Mouse (Mus musculus): ENCODE results near the gene Lpcat4. TPM values are rescaled to one million over a fixed set of nuclear protein-coding genes. Genes with fewer than 3 reads are reported as not detected.
"Not testable (repeated sequence)": the region's sequence is repeated elsewhere in the genome, so short reads cannot be mapped to it uniquely, and the experiment has no call there.

Gene Lpcat4
- polyA plus RNA-seq, 1 experiment from 2014 or later = 18.6 TPM

DNA sequence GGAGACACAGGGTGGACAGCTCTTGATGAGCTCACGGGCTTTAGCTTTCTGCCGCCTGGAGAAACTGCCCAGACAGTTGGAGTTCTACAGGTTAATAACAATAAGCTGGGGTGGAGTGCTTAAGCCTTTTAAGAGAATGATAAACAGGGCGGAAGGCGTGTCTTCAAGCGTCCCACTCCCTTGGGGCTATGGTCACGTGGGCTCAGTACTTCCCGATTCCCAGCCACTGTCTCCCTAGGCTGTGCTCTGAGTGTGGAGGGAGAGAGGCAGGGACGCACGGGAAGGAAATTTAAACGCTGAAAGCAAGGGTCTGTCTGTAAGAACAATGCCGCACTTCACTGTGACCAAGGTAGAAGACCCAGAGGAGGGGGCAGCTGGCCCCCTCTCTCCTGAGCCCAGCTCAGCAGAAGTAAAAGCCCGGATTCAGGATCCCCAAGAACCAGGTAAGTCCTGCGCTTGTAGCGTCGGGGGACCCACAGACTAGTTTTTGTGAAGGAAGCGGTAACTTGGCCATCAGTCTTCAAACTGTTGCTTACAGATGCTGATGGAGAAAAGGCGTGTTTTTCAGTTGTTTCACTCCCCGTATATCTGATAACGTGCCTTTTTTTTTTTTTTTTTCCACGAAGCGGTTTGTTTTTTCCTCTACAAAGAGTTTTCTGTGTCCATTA is 45.2 kb downstream of the Lpcat4 start:
- Histone ChIP-seq H3K36me3 (no peaks in the 10 kb centered on the region), H3K9me3 (replicated peaks) (no peaks in the 10 kb centered on the region), H3K27ac (ENCODE audit: poor library complexity, severe bottlenecking) (peak overlapping the region; percentile 33; the same call in 1 of the 2 replicates), H3K27me3 (replicated peaks) (no peaks in the 10 kb centered on the region), H3K4me2 (peak overlapping the region; percentile 97), H3K4me1 (replicated peaks) (peaks cover 4% of the 10 kb centered on the region; the same call in 1 of the 2 replicates), H3K9ac (peak overlapping the region; percentile 81), H3K4me3 (peak overlapping the region; percentile 81)
- ATAC-seq (ENCODE audit: insufficient number of reproducible peaks, low FRiP score) = peak; percentile 96
- 1% methylated on average over 21 of the region's 21 CpGs for WGBS

DNA sequence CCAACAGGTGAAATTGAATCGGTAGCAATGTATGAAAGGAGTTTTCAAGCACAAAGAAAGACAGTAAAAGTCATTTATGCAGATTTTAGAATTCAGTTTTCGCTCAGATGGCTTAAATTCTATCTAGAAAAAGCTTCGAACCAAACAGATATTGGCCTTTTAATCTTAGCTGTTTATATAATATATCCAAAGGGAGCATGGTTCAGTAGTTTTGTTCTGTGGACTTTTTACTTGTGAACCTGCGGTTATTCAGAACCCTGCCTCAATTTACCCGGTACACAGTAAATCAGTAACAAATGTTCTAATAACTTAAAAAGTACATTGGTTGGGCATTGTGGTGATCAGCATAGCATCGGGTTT is 45.7 kb downstream of the Lpcat4 start:
- H3K4me1 ChIP-seq (replicated peaks) = peaks cover 5% of the 10 kb centered on the region; the same call in 1 of the 2 replicates
- H3K4me3 ChIP-seq = peak overlapping the region; percentile 81
- no peak for ATAC-seq (ENCODE audit: insufficient number of reproducible peaks, low FRiP score)
- no peaks in the 10 kb centered on the region for H3K9me3 ChIP-seq (replicated peaks)
- H3K27ac ChIP-seq (ENCODE audit: poor library complexity, severe bottlenecking) = no peak overlapping the region
- peak overlapping the region; percentile 97 for H3K4me2 ChIP-seq
- peak overlapping the region; percentile 81; the same call in 1 of the 2 replicates for H3K9ac ChIP-seq
- H3K27me3 ChIP-seq (replicated peaks) = no peaks in the 10 kb centered on the region
- H3K36me3 ChIP-seq = no peaks in the 10 kb centered on the region
- 65% methylated on average over 6 of the region's 6 CpGs for WGBS

- H3K9ac ChIP-seq; H3K4me2 ChIP-seq; H3K9me3 ChIP-seq (replicated peaks); H3K27me3 ChIP-seq (replicated peaks); ATAC-seq (ENCODE audit: insufficient number of reproducible peaks, low FRiP score); H3K4me1 ChIP-seq (replicated peaks); H3K27ac ChIP-seq (ENCODE audit: poor library complexity, severe bottlenecking); H3K4me3 ChIP-seq; H3K36me3 ChIP-seq: not testable (repeated sequence)
- WGBS = 89% methylated on average over 1 of the region's 1 CpGs
Observed at GRCm38 (mm10) chr2:112286062-112286461, 46.8 kb downstream of the Lpcat4 start.

DNA sequence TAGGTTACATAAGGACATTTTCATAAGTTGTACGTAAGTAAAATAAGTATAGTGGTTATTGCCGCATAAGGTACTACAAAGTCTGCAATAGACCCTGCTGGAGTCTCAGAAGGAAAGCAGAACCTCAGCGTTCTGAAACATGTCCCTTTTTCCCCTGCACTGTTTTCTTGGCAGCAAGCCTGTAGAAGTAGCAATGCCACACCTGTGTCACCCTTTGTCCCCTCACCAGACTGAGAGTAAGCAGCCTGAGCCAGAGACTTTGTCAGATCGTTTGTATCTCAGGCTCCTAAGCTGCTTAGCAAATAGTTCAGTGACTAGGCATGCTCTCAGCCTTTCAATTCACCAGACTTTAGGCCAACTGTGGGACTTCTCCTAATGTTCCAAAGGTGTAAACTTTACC is 47.8 kb downstream of the Lpcat4 start:
- no peak overlapping the region for H3K9ac ChIP-seq
- H3K4me1 ChIP-seq (replicated peaks) = peaks cover 5% of the 10 kb centered on the region; the same call in 1 of the 2 replicates
- H3K27ac ChIP-seq (ENCODE audit: poor library complexity, severe bottlenecking) = no peak overlapping the region
- 68% methylated on average over 4 of the region's 4 CpGs for WGBS
- no peak overlapping the region for H3K4me3 ChIP-seq
- H3K27me3 ChIP-seq (replicated peaks) = no peaks in the 10 kb centered on the region
- H3K36me3 ChIP-seq = no peaks in the 10 kb centered on the region
- H3K9me3 ChIP-seq (replicated peaks) = no peaks in the 10 kb centered on the region
- H3K4me2 ChIP-seq = no peak overlapping the region
- ATAC-seq (ENCODE audit: insufficient number of reproducible peaks, low FRiP score) = no peak

GRCm38 (mm10) chr2:112289507-112289906 is 50.2 kb downstream of the Lpcat4 start:
- Histone ChIP-seq H3K4me3 (no peak overlapping the region), H3K9me3 (replicated peaks) (no peaks in the 10 kb centered on the region), H3K9ac (no peak overlapping the region), H3K27me3 (replicated peaks) (no peaks in the 10 kb centered on the region), H3K4me1 (replicated peaks) (peaks cover 5% of the 10 kb centered on the region; the same call in 1 of the 2 replicates), H3K4me2 (no peak overlapping the region), H3K36me3 (0 out of 2 replicates have a peak, but pooled peaks cover 1% of the 10 kb centered on the region), H3K27ac (ENCODE audit: poor library complexity, severe bottlenecking) (no peak overlapping the region)
- no peak for ATAC-seq (ENCODE audit: insufficient number of reproducible peaks, low FRiP score)
- 96% methylated on average over 3 of the region's 3 CpGs for WGBS

- Histone ChIP-seq H3K4me2 (no peak overlapping the region), H3K4me3 (no peak overlapping the region), H3K9me3 (replicated peaks) (no peaks in the 10 kb centered on the region), H3K36me3 (0 out of 2 replicates have a peak, but pooled peaks cover 7% of the 10 kb centered on the region), H3K27ac (ENCODE audit: poor library complexity, severe bottlenecking) (no peak overlapping the region), H3K27me3 (replicated peaks) (no peaks in the 10 kb centered on the region), H3K9ac (no peak overlapping the region), H3K4me1 (replicated peaks) (peaks cover 14% of the 10 kb centered on the region; the same call in 1 of the 2 replicates)
- no peak for ATAC-seq (ENCODE audit: insufficient number of reproducible peaks, low FRiP score)
- WGBS = 75% methylated on average over 2 of the region's 2 CpGs
Observed at GRCm38 (mm10) chr2:112292823-112293222, 53.6 kb downstream of the Lpcat4 start.

DNA sequence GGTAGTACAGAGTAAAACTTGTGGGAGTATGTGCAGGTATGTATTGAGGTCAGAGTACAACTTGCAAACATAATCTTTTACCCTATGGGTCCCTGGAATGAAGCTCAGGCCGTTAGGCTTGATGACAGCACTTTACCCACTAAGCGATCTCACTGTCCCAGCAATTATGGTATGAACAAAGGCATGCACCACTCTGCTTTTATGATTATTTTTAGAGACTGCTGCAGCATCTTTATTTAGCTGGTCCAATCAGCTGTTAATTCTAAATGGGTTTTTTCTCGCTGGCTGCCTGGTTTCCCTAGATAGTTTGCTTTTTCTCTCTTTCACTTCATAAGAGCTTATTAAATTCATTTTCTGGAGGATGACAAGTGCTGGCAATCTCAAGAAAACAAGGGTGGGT is 56.9 kb downstream of the Lpcat4 start:
- peak overlapping the region; percentile 85 for H3K27ac ChIP-seq (ENCODE audit: poor library complexity, severe bottlenecking)
- H3K4me1 ChIP-seq (replicated peaks) = peaks cover 9% of the 10 kb centered on the region; the same call in 1 of the 2 replicates
- H3K4me2 ChIP-seq = peak overlapping the region; percentile 8; the same call in 1 of the 2 replicates
- H3K9ac ChIP-seq = no peak overlapping the region
- WGBS = 37% methylated on average over 3 of the region's 3 CpGs
- H3K9me3 ChIP-seq (replicated peaks) = no peaks in the 10 kb centered on the region
- no peak overlapping the region for H3K4me3 ChIP-seq
- no peak for ATAC-seq (ENCODE audit: insufficient number of reproducible peaks, low FRiP score)
- no peaks in the 10 kb centered on the region for H3K27me3 ChIP-seq (replicated peaks)
- H3K36me3 ChIP-seq = 0 out of 2 replicates have a peak, but pooled peaks cover 7% of the 10 kb centered on the region

Other genes starting within 250 kb of the Lpcat4 start
- not detected in 2 replicates for gene Olfr1309, start 249.2 kb upstream of the Lpcat4 start, polyA plus RNA-seq (2016; fragmentation: Nextera tagmentation; extraction: Ambion mirVana)
- gene Olfr1310, start 226.8 kb upstream of the Lpcat4 start, polyA plus RNA-seq (2016; fragmentation: Nextera tagmentation; extraction: Ambion mirVana) = not detected in 2 replicates
- not detected in 2 replicates for gene Olfr1311, start 215.1 kb upstream of the Lpcat4 start, polyA plus RNA-seq (2016; fragmentation: Nextera tagmentation; extraction: Ambion mirVana)
- not detected in 2 replicates for gene Olfr1312, start 189.2 kb upstream of the Lpcat4 start, polyA plus RNA-seq (2016; fragmentation: Nextera tagmentation; extraction: Ambion mirVana)
- not detected in 2 replicates for gene Olfr1313, start 161.6 kb upstream of the Lpcat4 start, polyA plus RNA-seq (2016; fragmentation: Nextera tagmentation; extraction: Ambion mirVana)
- gene Olfr1314, start 142.7 kb upstream of the Lpcat4 start, polyA plus RNA-seq (2016; fragmentation: Nextera tagmentation; extraction: Ambion mirVana) = not detected in 2 replicates
- gene Olfr1315-ps1, start 124.0 kb upstream of the Lpcat4 start, polyA plus RNA-seq (2016; fragmentation: Nextera tagmentation; extraction: Ambion mirVana) = not detected in 2 replicates
- not detected in 2 replicates for gene Olfr1316, start 104.5 kb upstream of the Lpcat4 start, polyA plus RNA-seq (2016; fragmentation: Nextera tagmentation; extraction: Ambion mirVana)
- not detected in 2 replicates for gene Olfr1317, start 99.1 kb upstream of the Lpcat4 start, polyA plus RNA-seq (2016; fragmentation: Nextera tagmentation; extraction: Ambion mirVana)
- not detected in 2 replicates for gene Olfr1318, start 85.3 kb upstream of the Lpcat4 start, polyA plus RNA-seq (2016; fragmentation: Nextera tagmentation; extraction: Ambion mirVana)
- not detected in 2 replicates for gene Nutm1, start 19.8 kb downstream of the Lpcat4 start, polyA plus RNA-seq (2016; fragmentation: Nextera tagmentation; extraction: Ambion mirVana)
- gene Nop10, start 22.5 kb downstream of the Lpcat4 start, polyA plus RNA-seq (2016; fragmentation: Nextera tagmentation; extraction: Ambion mirVana) = 159 and 169 TPM in 2 replicates
- 15.1 and 17.7 TPM in 2 replicates for gene Slc12a6, start 26.4 kb downstream of the Lpcat4 start, polyA plus RNA-seq (2016; fragmentation: Nextera tagmentation; extraction: Ambion mirVana)
- gene Gm21985, start 26.8 kb downstream of the Lpcat4 start, polyA plus RNA-seq (2016; fragmentation: Nextera tagmentation; extraction: Ambion mirVana) = not detected in 2 replicates
- gene Emc4, start 128.6 kb downstream of the Lpcat4 start, polyA plus RNA-seq (2016; fragmentation: Nextera tagmentation; extraction: Ambion mirVana) = 86.2 and 91.4 TPM in 2 replicates
- gene Katnbl1, start 139.7 kb downstream of the Lpcat4 start, polyA plus RNA-seq (2016; fragmentation: Nextera tagmentation; extraction: Ambion mirVana) = 28.1 and 29.3 TPM in 2 replicates
- 18.5 and 18.8 TPM in 2 replicates for gene Emc7, start 215.5 kb downstream of the Lpcat4 start, polyA plus RNA-seq (2016; fragmentation: Nextera tagmentation; extraction: Ambion mirVana)
- gene Chrm5, start 241.3 kb downstream of the Lpcat4 start, polyA plus RNA-seq (2016; fragmentation: Nextera tagmentation; extraction: Ambion mirVana) = not detected in 2 replicates